8 mouse cellular contexts compared by ENCODE assay signal in the genomic region with DNA sequence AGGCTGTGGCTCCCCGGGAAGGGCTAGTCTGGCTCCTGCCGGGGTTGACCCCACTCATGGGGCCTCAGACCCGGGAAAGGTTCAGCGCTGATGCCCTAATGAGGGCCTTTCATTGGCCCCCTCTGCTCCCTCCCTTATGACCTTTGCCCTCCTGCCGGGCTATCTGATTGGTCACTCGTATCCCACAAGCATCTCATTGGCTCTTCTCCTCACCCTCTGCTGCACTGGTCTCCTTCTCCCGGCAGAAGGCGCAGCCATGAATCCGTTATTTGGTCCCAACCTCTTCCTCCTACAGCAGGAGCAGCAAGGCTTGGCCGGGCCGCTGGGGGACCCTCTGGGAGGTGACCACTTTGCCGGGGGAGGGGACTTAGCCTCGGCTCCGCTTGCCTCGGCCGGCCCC. TPM values are rescaled to one million over a fixed set of nuclear protein-coding genes. Genes with fewer than 3 reads are reported as not detected.
A peak's percentile ranks its signal among the peaks of the same experiment; 100 is the strongest.
DNase-seq lines count a peak whose midpoint lies in the region; ATAC-seq lines count a peak whose summit lies in the region.

A gene (plus strand): TSS at position 241 of the 400 bp plus-strand sequence.

- no peaks in the 10 kb centered on the region for H3K9me3 ChIP-seq in hindbrain, embryonic 12.5 days (replicated peaks)

- H3K9ac ChIP-seq in hindbrain, embryonic 12.5 days, result peak within 1 kb of the TSS; percentile 83

- peaks cover 46% of the 10 kb centered on the region for H3K4me1 ChIP-seq in hindbrain, embryonic 12.5 days

- DNase-seq in T-cell, adult 2 months (ENCODE audit: low spot score), result peak; percentile 79
- DNase-seq in cerebellum, postnatal 14 days, result peak; percentile 94 to 96
- peak; percentile 89 to 92 for DNase-seq in frontal cortex, postnatal 14 days (ENCODE audit: low spot score in 2 of 2)
- peak; percentile 79 to 80 for DNase-seq in layer of hippocampus, postnatal 25 days (ENCODE audit: extremely low spot score in 1 of 2, low spot score in 1 of 2)
- peak; percentile 84 for DNase-seq in lung, postnatal 14 days
- DNase-seq in retina, adult 2 months (ENCODE audit: low read depth, low spot score), result peak; percentile 88
- DNase-seq in thymus, postnatal 25 days, result peak; percentile 88

- H3K4me2 ChIP-seq in hindbrain, embryonic 12.5 days (replicated peaks), result peak within 1 kb of the TSS; percentile 72

- peak within 1 kb of the TSS; percentile 76 for H3K4me3 ChIP-seq in hindbrain, embryonic 12.5 days

- ATAC-seq in hindbrain, embryonic 12.5 days (ENCODE audit: low FRiP score), result peak; percentile 95

- H3K27ac ChIP-seq in hindbrain, embryonic 12.5 days, result peak within 1 kb of the TSS; percentile 93

- H3K36me3 ChIP-seq in hindbrain, embryonic 12.5 days, result peaks cover 35% of the 10 kb centered on the region

- under 1% methylated on average over 16 of the region's 16 CpGs for WGBS in hindbrain, embryonic 12.5 days

- H3K27me3 ChIP-seq in hindbrain, embryonic 12.5 days, result no peaks in the 10 kb centered on the region

RNA-seq across cellular contexts. Expression of the gene that starts here (rescaled TPM):
- polyA plus RNA-seq in hindbrain, embryonic 12.5 days (2016; fragmentation: Nextera tagmentation; extraction: Ambion mirVana), result 19.2 and 21.3 TPM in 2 replicates
- 10 to 100 TPM; 63.4 to 77.7 TPM for total RNA-seq in layer of hippocampus, postnatal 25 days (2021)

Comparison
In these comparisons a context has a peak if more than half of its experiments do, and no peak if none do; other contexts are left out.
1. Peak in every context shown above with its lines: DNase-seq, ATAC-seq, H3K4me3 ChIP-seq and H3K27ac ChIP-seq.